Mouse (Mus musculus): Measurements from ENCODE around the gene Olfr1057. TPM values are rescaled to one million over a fixed set of nuclear protein-coding genes. Genes with fewer than 3 reads are reported as not detected.
"Not testable (repeated sequence)": the region's sequence is repeated elsewhere in the genome, so short reads cannot be mapped to it uniquely, and the experiment has no call there.

The Olfr1057 gene
- polyA plus RNA-seq (2015; fragmentation: Nextera tagmentation; extraction: Ambion mirVana): not detected in 2 replicates

GRCm38 (mm10) chr2:86378293-86378692 is at the start of gene Olfr1057:
Olfr1057 (minus strand) TSS chr2:86378393.
- Histone ChIP-seq H3K27ac (ENCODE audit: low read length) (no peak within 1 kb of the TSS), H3K4me3 (ENCODE audit: low read depth, low read length) (no peak within 1 kb of the TSS), H3K9me3 (replicated peaks; ENCODE audit: control insufficient read depth, low read length) (no peaks in the 10 kb centered on the region), H3K4me2 (ENCODE audit: low read depth, low read length) (no peak within 1 kb of the TSS), H3K27me3 (ENCODE audit: control insufficient read depth, insufficient read depth, low read depth, low read length) (no peaks in the 10 kb centered on the region), H3K9ac (ENCODE audit: low read depth, low read length) (no peak within 1 kb of the TSS), H3K4me1 (ENCODE audit: control insufficient read depth, low read depth, low read length) (no peaks in the 10 kb centered on the region), H3K36me3 (ENCODE audit: control insufficient read depth, insufficient read depth) (no peaks in the 10 kb centered on the region)
- no peak for ATAC-seq (ENCODE audit: low read depth)

- not testable (repeated sequence) for H3K27me3 ChIP-seq (ENCODE audit: control insufficient read depth, insufficient read depth, low read depth, low read length); H3K9ac ChIP-seq (ENCODE audit: low read depth, low read length); H3K9me3 ChIP-seq (replicated peaks; ENCODE audit: control insufficient read depth, low read length); H3K4me3 ChIP-seq (ENCODE audit: low read depth, low read length); H3K4me1 ChIP-seq (ENCODE audit: control insufficient read depth, low read depth, low read length); H3K27ac ChIP-seq (ENCODE audit: low read length); H3K36me3 ChIP-seq (ENCODE audit: control insufficient read depth, insufficient read depth); H3K4me2 ChIP-seq (ENCODE audit: low read depth, low read length); ATAC-seq (ENCODE audit: low read depth)
Observed at GRCm38 (mm10) chr2:86426649-86427048, 48.5 kb upstream of the Olfr1057 start, which contains the start of gene Olfr1062. Olfr1062 (minus strand) TSS chr2:86426749.

- Histone ChIP-seq H3K4me2 (ENCODE audit: low read depth, low read length) (no peak within 1 kb of the TSS), H3K9ac (ENCODE audit: low read depth, low read length) (no peak within 1 kb of the TSS), H3K27ac (ENCODE audit: low read length) (no peak within 1 kb of the TSS), H3K4me1 (ENCODE audit: control insufficient read depth, low read depth, low read length) (no peaks in the 10 kb centered on the region), H3K4me3 (ENCODE audit: low read depth, low read length) (no peak within 1 kb of the TSS), H3K36me3 (ENCODE audit: control insufficient read depth, insufficient read depth) (no peaks in the 10 kb centered on the region), H3K9me3 (replicated peaks; ENCODE audit: control insufficient read depth, low read length) (no peaks in the 10 kb centered on the region), H3K27me3 (ENCODE audit: control insufficient read depth, insufficient read depth, low read depth, low read length) (no peaks in the 10 kb centered on the region)
- no peak for ATAC-seq (ENCODE audit: low read depth)
- 51% methylated on average over 1 of the region's 1 CpGs for WGBS (ENCODE audit: insufficient replicate concordance)
Observed at GRCm38 (mm10) chr2:86413950-86414349, 35.8 kb upstream of the Olfr1057 start, which contains the start of gene Olfr1061. Olfr1061 (minus strand) TSS chr2:86414050.

- Histone ChIP-seq H3K9me3 (replicated peaks; ENCODE audit: control insufficient read depth, low read length) (no peaks in the 10 kb centered on the region), H3K4me1 (ENCODE audit: control insufficient read depth, low read depth, low read length) (no peaks in the 10 kb centered on the region), H3K27ac (ENCODE audit: low read length) (no peak overlapping the region), H3K27me3 (ENCODE audit: control insufficient read depth, insufficient read depth, low read depth, low read length) (no peaks in the 10 kb centered on the region), H3K4me2 (ENCODE audit: low read depth, low read length) (no peak overlapping the region), H3K4me3 (ENCODE audit: low read depth, low read length) (no peak overlapping the region), H3K36me3 (ENCODE audit: control insufficient read depth, insufficient read depth) (no peaks in the 10 kb centered on the region), H3K9ac (ENCODE audit: low read depth, low read length) (no peak overlapping the region)
- ATAC-seq (ENCODE audit: low read depth): no peak
- 55% methylated on average over 2 of the region's 2 CpGs for WGBS (ENCODE audit: insufficient replicate concordance)
Observed at GRCm38 (mm10) chr2:86395114-86395513, 16.9 kb upstream of the Olfr1057 start.

- not testable (repeated sequence) for H3K9ac ChIP-seq (ENCODE audit: low read depth, low read length); H3K4me2 ChIP-seq (ENCODE audit: low read depth, low read length); H3K36me3 ChIP-seq (ENCODE audit: control insufficient read depth, insufficient read depth); H3K4me1 ChIP-seq (ENCODE audit: control insufficient read depth, low read depth, low read length); H3K27ac ChIP-seq (ENCODE audit: low read length); H3K27me3 ChIP-seq (ENCODE audit: control insufficient read depth, insufficient read depth, low read depth, low read length); ATAC-seq (ENCODE audit: low read depth); H3K9me3 ChIP-seq (replicated peaks; ENCODE audit: control insufficient read depth, low read length); H3K4me3 ChIP-seq (ENCODE audit: low read depth, low read length)
Observed at GRCm38 (mm10) chr2:86388461-86388860, 10.3 kb upstream of the Olfr1057 start, which contains the start of gene Olfr1058. Olfr1058 (minus strand) TSS chr2:86388561.

GRCm38 (mm10) chr2:86366342-86366741 is 11.9 kb downstream of the Olfr1057 start:
- not testable (repeated sequence) for ATAC-seq (ENCODE audit: low read depth); H3K9ac ChIP-seq (ENCODE audit: low read depth, low read length)
- no CpG with 5 or more reads among the region's 6 CpGs for WGBS (ENCODE audit: insufficient replicate concordance)

GRCm38 (mm10) chr2:86362369-86362768 is 15.8 kb downstream of the Olfr1057 start, which contains the start of gene Olfr1056:
Olfr1056 (minus strand) TSS chr2:86362469.
- no peak for ATAC-seq (ENCODE audit: low read depth)
- H3K9ac ChIP-seq (ENCODE audit: low read depth, low read length): no peak within 1 kb of the TSS

More at GRCm38 (mm10) chr2:86366342-86366741, 11.9 kb downstream of the Olfr1057 start:
- not testable (repeated sequence) for H3K4me3 ChIP-seq (ENCODE audit: low read depth, low read length); H3K27me3 ChIP-seq (ENCODE audit: control insufficient read depth, insufficient read depth, low read depth, low read length); H3K4me2 ChIP-seq (ENCODE audit: low read depth, low read length); H3K27ac ChIP-seq (ENCODE audit: low read length); H3K9me3 ChIP-seq (replicated peaks; ENCODE audit: control insufficient read depth, low read length); H3K36me3 ChIP-seq (ENCODE audit: control insufficient read depth, insufficient read depth); H3K4me1 ChIP-seq (ENCODE audit: control insufficient read depth, low read depth, low read length)

GRCm38 (mm10) chr2:86351751-86352150 is 26.4 kb downstream of the Olfr1057 start:
- H3K4me2 ChIP-seq (ENCODE audit: low read depth, low read length); H3K27me3 ChIP-seq (ENCODE audit: control insufficient read depth, insufficient read depth, low read depth, low read length); ATAC-seq (ENCODE audit: low read depth); H3K9me3 ChIP-seq (replicated peaks; ENCODE audit: control insufficient read depth, low read length); H3K4me3 ChIP-seq (ENCODE audit: low read depth, low read length); H3K9ac ChIP-seq (ENCODE audit: low read depth, low read length); H3K36me3 ChIP-seq (ENCODE audit: control insufficient read depth, insufficient read depth); H3K27ac ChIP-seq (ENCODE audit: low read length); H3K4me1 ChIP-seq (ENCODE audit: control insufficient read depth, low read depth, low read length): not testable (repeated sequence)
- 76% methylated on average over 1 of the region's 1 CpGs for WGBS (ENCODE audit: insufficient replicate concordance)

More at GRCm38 (mm10) chr2:86362369-86362768, 15.8 kb downstream of the Olfr1057 start, which contains the start of gene Olfr1056:
- Histone ChIP-seq H3K4me3 (ENCODE audit: low read depth, low read length) (no peak within 1 kb of the TSS), H3K4me1 (ENCODE audit: control insufficient read depth, low read depth, low read length) (no peaks in the 10 kb centered on the region), H3K27me3 (ENCODE audit: control insufficient read depth, insufficient read depth, low read depth, low read length) (no peaks in the 10 kb centered on the region), H3K9me3 (replicated peaks; ENCODE audit: control insufficient read depth, low read length) (no peaks in the 10 kb centered on the region), H3K36me3 (ENCODE audit: control insufficient read depth, insufficient read depth) (no peaks in the 10 kb centered on the region), H3K4me2 (ENCODE audit: low read depth, low read length) (no peak within 1 kb of the TSS), H3K27ac (ENCODE audit: low read length) (no peak within 1 kb of the TSS)

- no peak within 1 kb of the TSS for H3K27ac ChIP-seq (ENCODE audit: low read length)
- H3K4me2 ChIP-seq (ENCODE audit: low read depth, low read length): no peak within 1 kb of the TSS
- H3K4me3 ChIP-seq (ENCODE audit: low read depth, low read length): no peak within 1 kb of the TSS
- no peak within 1 kb of the TSS for H3K9ac ChIP-seq (ENCODE audit: low read depth, low read length)
- H3K36me3 ChIP-seq (ENCODE audit: control insufficient read depth, insufficient read depth): no peaks in the 10 kb centered on the region
- 77% methylated on average over 5 of the region's 5 CpGs for WGBS (ENCODE audit: insufficient replicate concordance)
- H3K27me3 ChIP-seq (ENCODE audit: control insufficient read depth, insufficient read depth, low read depth, low read length): no peaks in the 10 kb centered on the region
- H3K4me1 ChIP-seq (ENCODE audit: control insufficient read depth, low read depth, low read length): no peaks in the 10 kb centered on the region
- no peaks in the 10 kb centered on the region for H3K9me3 ChIP-seq (replicated peaks; ENCODE audit: control insufficient read depth, low read length)
- no peak for ATAC-seq (ENCODE audit: low read depth)
Observed at GRCm38 (mm10) chr2:86350184-86350583, 28.0 kb downstream of the Olfr1057 start, which contains the start of gene Olfr1055. Olfr1055 (minus strand) TSS chr2:86350284.

All from liver, embryonic 16.5 days (tissue).